Mouse (Mus musculus) liver, embryonic 15.5 days (tissue): Measurements from ENCODE around the gene Tmc5. TPM values are rescaled to one million over a fixed set of nuclear protein-coding genes. Genes with fewer than 3 reads are reported as not detected.

Experiments used
- ATAC-seq: fragments of 200-750 bp; cut with Nextera tagmentation; 2 replicates; pipeline ENCODE4 v1.8.0; 2017; ENCODE audit warnings: moderate number of reproducible peaks, mild to moderate bottlenecking, moderate library complexity; ENCODE audit not compliant: insufficient read depth
- H3K27ac ChIP-seq: fragments of 300-500 bp; sonication (generic); replicated peaks from 2 replicates; pipeline ENCODE4 v1.5.1; 2015; ENCODE audit warnings: mild to moderate bottlenecking, inconsistent platforms
- H3K27me3 ChIP-seq: fragments of 300-500 bp; sonication (generic); 2 replicates; pipeline ENCODE4 v1.6.1; 2015; ENCODE audit warnings: mild to moderate bottlenecking, inconsistent platforms
- H3K36me3 ChIP-seq: fragments of 300-500 bp; sonication (generic); replicated peaks from 2 replicates; pipeline ENCODE4 v1.6.1; 2015; ENCODE audit warnings: moderate library complexity, mild to moderate bottlenecking, inconsistent platforms
- H3K4me1 ChIP-seq: fragments of 300-500 bp; sonication (generic); replicated peaks from 2 replicates; pipeline ENCODE4 v1.6.1; 2015; ENCODE audit warnings: inconsistent platforms
- H3K4me2 ChIP-seq: fragments of 300-500 bp; sonication (generic); 2 replicates; pipeline ENCODE4 v1.6.1; 2015; ENCODE audit warnings: moderate library complexity, mild to moderate bottlenecking, inconsistent platforms
- H3K4me3 ChIP-seq: fragments of 300-500 bp; sonication (generic); replicated peaks from 2 replicates; pipeline ENCODE4 v1.5.1; 2015; ENCODE audit warnings: mild to moderate bottlenecking, inconsistent platforms
- H3K9ac ChIP-seq: fragments of 300-500 bp; sonication (generic); 2 replicates; pipeline ENCODE4 v1.6.1; 2015; ENCODE audit warnings: moderate library complexity, mild to moderate bottlenecking, inconsistent platforms
- H3K9me3 ChIP-seq: fragments of 300-500 bp; sonication (generic); replicated peaks from 2 replicates; pipeline ENCODE4 v1.6.1; 2016; ENCODE audit warnings: inconsistent platforms
- WGBS: fragments of 180-500 bp; shearing (Covaris S2); methylation state at CpG from one replicate; pipeline ENCODE4 v1.1.7; 2015; ENCODE audit warnings: mixed read lengths; ENCODE audit not compliant: insufficient replicate concordance; 5-methylcytosine and 5-hydroxymethylcytosine counted together
- polyA plus RNA-seq: library from polyadenylated mRNA; unstranded; fragments of >200 nt; fragmentation: Nextera tagmentation; extraction: Ambion mirVana; gene quantifications from 2 replicates; pipeline ENCODE4 v1.2.1, GENCODE M21; 2015

The Tmc5 gene
- polyA plus RNA-seq, 1 experiment from 2014 or later = 0.03 TPM

GRCm38 (mm10) chr7:118646237-118646636 is 49.1 kb downstream of the Tmc5 start:
- Histone ChIP-seq H3K27me3 (no peaks in the 10 kb centered on the region), H3K36me3 (no peaks in the 10 kb centered on the region), H3K9me3 (no peaks in the 10 kb centered on the region), H3K4me2 (no peak overlapping the region), H3K4me1 (no peaks in the 10 kb centered on the region), H3K27ac (no peak overlapping the region), H3K9ac (no peak overlapping the region), H3K4me3 (no peak overlapping the region)
- ATAC-seq = no peak
- 72% methylated on average over 1 of the region's 1 CpGs for WGBS

- 73% methylated on average over 7 of the region's 7 CpGs for WGBS
- Histone ChIP-seq H3K4me3 (no peak overlapping the region), H3K36me3 (no peaks in the 10 kb centered on the region), H3K9me3 (no peaks in the 10 kb centered on the region), H3K4me2 (no peak overlapping the region), H3K27ac (no peak overlapping the region), H3K27me3 (no peaks in the 10 kb centered on the region), H3K9ac (no peak overlapping the region), H3K4me1 (no peaks in the 10 kb centered on the region)
- no peak for ATAC-seq
These were observed 52.2 kb downstream of the Tmc5 start for GRCm38 (mm10) chr7:118649328-118649727.

DNA sequence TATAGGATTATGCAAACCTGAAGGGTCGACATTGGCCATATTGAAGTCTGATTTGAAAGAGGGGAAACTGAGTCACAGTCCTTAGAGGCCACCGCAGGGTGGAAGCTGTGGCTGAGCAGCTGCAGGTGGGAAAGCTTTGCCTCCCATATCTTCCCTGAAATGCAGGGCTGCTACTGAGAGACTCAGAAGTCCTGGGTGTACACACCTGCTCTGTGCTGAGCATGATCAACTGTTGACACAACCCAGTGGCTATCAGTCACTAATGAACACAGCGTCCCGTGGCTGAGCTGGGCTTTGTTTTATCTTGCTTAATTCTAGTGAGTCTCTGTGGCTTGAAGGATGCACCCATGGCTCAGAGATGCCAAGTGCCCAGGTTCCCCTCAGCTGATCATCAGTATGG is 53.0 kb downstream of the Tmc5 start:
- WGBS = 62% methylated on average over 4 of the region's 4 CpGs
- no peaks in the 10 kb centered on the region for H3K36me3 ChIP-seq
- no peak overlapping the region for H3K27ac ChIP-seq
- H3K4me2 ChIP-seq = no peak overlapping the region
- H3K9ac ChIP-seq = no peak overlapping the region
- no peak for ATAC-seq
- no peaks in the 10 kb centered on the region for H3K9me3 ChIP-seq
- H3K27me3 ChIP-seq = no peaks in the 10 kb centered on the region
- no peak overlapping the region for H3K4me3 ChIP-seq
- H3K4me1 ChIP-seq = no peaks in the 10 kb centered on the region

DNA sequence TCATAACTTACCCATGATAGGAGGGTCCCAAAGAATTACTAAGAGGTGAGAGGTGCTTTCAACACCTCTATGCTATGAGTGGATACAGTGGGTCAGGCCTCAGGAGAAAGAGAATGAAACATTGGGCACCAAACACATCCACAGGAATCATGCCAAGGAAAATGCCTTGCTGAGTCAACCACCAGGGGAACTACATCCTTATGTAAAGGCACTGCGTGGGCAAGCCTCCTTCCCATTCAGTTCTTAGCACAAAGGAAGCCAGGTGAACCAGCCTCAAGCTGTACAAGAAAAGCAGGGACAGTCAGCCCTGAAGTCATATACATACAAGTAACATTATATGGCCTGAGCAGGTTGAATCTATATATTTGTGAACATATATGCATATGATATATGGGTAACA is 53.8 kb downstream of the Tmc5 start:
- ATAC-seq = no peak
- no peak overlapping the region for H3K4me2 ChIP-seq
- no peaks in the 10 kb centered on the region for H3K36me3 ChIP-seq
- no peaks in the 10 kb centered on the region for H3K4me1 ChIP-seq
- H3K9me3 ChIP-seq = no peaks in the 10 kb centered on the region
- H3K27me3 ChIP-seq = no peaks in the 10 kb centered on the region
- H3K27ac ChIP-seq = no peak overlapping the region
- H3K4me3 ChIP-seq = no peak overlapping the region
- no peak overlapping the region for H3K9ac ChIP-seq
- WGBS = 55% methylated on average over 1 of the region's 1 CpGs

DNA sequence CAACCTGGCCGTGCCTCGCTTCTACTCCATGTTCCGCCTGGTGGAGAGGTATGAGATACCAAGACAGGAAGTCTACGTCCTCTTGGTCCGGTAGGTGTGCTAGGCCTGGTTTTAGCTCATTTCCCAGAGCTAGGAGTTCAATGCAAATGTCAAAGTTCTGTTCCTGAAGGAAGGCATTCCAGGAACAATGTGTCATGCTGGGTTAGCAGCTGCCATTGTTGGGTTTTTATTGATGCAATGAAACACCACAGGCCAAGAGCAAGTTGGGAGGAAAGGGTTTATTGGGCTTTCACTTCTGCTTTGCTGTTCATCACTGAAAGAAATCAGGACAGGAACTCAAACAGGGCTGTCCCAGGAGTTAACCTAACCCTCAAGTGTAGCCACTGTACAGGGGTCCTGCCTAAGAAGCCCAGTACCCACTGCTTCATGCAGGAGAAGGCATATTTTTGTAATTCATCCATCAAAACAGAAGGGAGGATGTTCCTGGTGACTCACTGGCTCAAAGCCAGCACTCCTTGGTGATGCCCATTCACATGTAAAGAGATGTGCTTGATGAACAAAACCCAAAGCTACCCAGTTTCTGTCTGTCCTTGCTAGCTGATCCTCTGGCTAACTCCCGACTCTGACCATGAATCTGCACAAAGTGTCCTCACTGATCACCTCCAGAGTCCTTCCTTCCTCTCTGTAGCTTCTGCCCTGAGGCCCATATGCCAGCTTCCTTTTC is 55.6 kb downstream of the Tmc5 start:
- Histone ChIP-seq H3K27me3 (no peaks in the 10 kb centered on the region), H3K4me2 (no peak overlapping the region), H3K4me1 (no peaks in the 10 kb centered on the region), H3K9me3 (no peaks in the 10 kb centered on the region), H3K4me3 (no peak overlapping the region), H3K36me3 (no peaks in the 10 kb centered on the region), H3K27ac (no peak overlapping the region), H3K9ac (no peak overlapping the region)
- no peak for ATAC-seq
- WGBS = 56% methylated on average over 6 of the region's 6 CpGs

- Histone ChIP-seq H3K9me3 (no peaks in the 10 kb centered on the region), H3K36me3 (no peaks in the 10 kb centered on the region), H3K27me3 (no peaks in the 10 kb centered on the region), H3K4me2 (no peak overlapping the region), H3K9ac (no peak overlapping the region), H3K4me3 (no peak overlapping the region), H3K27ac (no peak overlapping the region), H3K4me1 (no peaks in the 10 kb centered on the region)
- 43% methylated on average over 6 of the region's 6 CpGs for WGBS
- ATAC-seq = no peak
These were observed 59.6 kb downstream of the Tmc5 start for GRCm38 (mm10) chr7:118656730-118657129.

- 65% methylated on average over 2 of the region's 2 CpGs for WGBS
These were observed 70.7 kb downstream of the Tmc5 start for GRCm38 (mm10) chr7:118667773-118668172.

DNA sequence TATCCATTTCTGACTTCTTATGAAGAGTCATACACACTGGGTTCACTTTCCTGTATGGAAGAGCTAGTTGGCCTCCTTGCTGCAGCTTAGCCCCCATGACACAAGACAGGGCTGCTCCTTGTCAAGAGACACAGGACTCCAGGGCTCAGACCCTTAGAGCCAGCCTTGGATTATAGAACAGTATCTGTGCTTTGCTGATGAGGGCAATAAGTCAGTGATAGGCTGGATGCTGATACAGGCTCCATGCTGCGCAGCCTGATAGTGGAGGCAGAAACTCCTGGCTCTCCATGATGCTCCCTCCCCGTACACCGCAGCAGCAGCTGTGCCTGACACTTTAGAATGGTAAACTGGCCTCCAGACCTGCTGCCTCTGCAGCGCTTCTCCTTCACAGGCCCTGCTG is 73.0 kb downstream of the Tmc5 start:
- no peak overlapping the region for H3K27ac ChIP-seq
- H3K9me3 ChIP-seq = no peaks in the 10 kb centered on the region
- H3K4me1 ChIP-seq = no peaks in the 10 kb centered on the region
- no peak overlapping the region for H3K9ac ChIP-seq
- H3K4me3 ChIP-seq = no peak overlapping the region
- WGBS = 47% methylated on average over 4 of the region's 4 CpGs
- no peaks in the 10 kb centered on the region for H3K36me3 ChIP-seq
- no peaks in the 10 kb centered on the region for H3K27me3 ChIP-seq
- peak; percentile 34; the same call in 1 of the 2 replicates for ATAC-seq
- H3K4me2 ChIP-seq = no peak overlapping the region

More at GRCm38 (mm10) chr7:118667773-118668172, 70.7 kb downstream of the Tmc5 start:
- ATAC-seq = no peak
- Histone ChIP-seq H3K4me2 (no peak overlapping the region), H3K9me3 (no peaks in the 10 kb centered on the region), H3K27ac (no peak overlapping the region), H3K4me1 (no peaks in the 10 kb centered on the region), H3K4me3 (no peak overlapping the region), H3K9ac (no peak overlapping the region), H3K36me3 (no peaks in the 10 kb centered on the region), H3K27me3 (no peaks in the 10 kb centered on the region)

DNA sequence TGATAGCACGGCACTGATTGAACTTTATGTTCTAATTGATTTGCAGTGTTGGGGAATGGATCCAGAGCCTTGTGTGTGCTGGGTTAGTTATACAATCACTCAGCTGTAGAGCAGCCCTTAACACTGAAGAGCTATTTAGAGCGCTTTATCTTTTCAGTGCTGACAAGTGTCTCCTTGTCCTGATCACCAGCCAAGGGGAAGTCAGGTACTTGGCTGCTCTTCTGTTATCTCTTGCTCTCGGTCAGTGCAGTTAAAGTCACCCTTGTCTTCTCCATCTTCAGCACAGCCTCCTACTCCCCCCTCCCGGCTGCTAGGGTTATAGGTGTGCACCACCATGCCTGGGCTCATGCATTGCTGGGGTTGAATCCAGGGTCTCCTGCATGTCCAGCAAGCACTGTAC is 79.7 kb downstream of the Tmc5 start:
- no peaks in the 10 kb centered on the region for H3K9me3 ChIP-seq
- H3K9ac ChIP-seq = no peak overlapping the region
- ATAC-seq = no peak
- no peaks in the 10 kb centered on the region for H3K36me3 ChIP-seq
- 54% methylated on average over 4 of the region's 4 CpGs for WGBS
- H3K27me3 ChIP-seq = no peaks in the 10 kb centered on the region
- no peak overlapping the region for H3K4me2 ChIP-seq
- H3K27ac ChIP-seq = no peak overlapping the region
- H3K4me3 ChIP-seq = no peak overlapping the region
- no peaks in the 10 kb centered on the region for H3K4me1 ChIP-seq

- WGBS = 26% methylated on average over 5 of the region's 5 CpGs
- Histone ChIP-seq H3K9me3 (no peaks in the 10 kb centered on the region), H3K4me2 (no peak overlapping the region), H3K27me3 (no peaks in the 10 kb centered on the region), H3K27ac (no peak overlapping the region), H3K4me1 (no peaks in the 10 kb centered on the region), H3K9ac (no peak overlapping the region), H3K36me3 (peaks cover 60% of the 10 kb centered on the region), H3K4me3 (no peak overlapping the region)
- no peak for ATAC-seq
These were observed 91.1 kb downstream of the Tmc5 start for GRCm38 (mm10) chr7:118688199-118688598.

DNA sequence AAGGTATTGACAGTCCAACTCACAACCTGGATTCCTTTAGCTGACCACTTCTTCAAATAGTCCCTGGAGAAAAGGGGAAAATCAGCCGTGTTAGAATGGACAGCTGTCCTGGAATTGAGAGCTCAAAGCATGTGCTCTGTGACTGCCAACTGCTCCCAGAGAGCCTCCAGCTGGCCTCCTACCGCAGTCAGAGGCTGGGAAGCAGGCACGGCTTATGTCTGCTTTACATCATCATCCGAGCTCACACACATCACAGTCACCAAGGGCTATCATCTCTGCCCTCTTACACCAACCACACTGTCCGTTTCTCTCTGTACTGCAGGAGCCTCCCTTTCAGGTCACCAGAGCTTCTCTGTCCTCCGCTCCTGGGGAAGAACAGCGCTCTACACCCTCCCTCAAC is 92.0 kb downstream of the Tmc5 start:
- ATAC-seq = no peak
- Histone ChIP-seq H3K4me2 (no peak overlapping the region), H3K27me3 (no peaks in the 10 kb centered on the region), H3K4me3 (no peak overlapping the region), H3K9me3 (no peaks in the 10 kb centered on the region), H3K27ac (no peak overlapping the region), H3K4me1 (no peaks in the 10 kb centered on the region), H3K36me3 (peaks cover 67% of the 10 kb centered on the region), H3K9ac (no peak overlapping the region)
- WGBS = 84% methylated on average over 7 of the region's 7 CpGs

GRCm38 (mm10) chr7:118691287-118691686 is 94.2 kb downstream of the Tmc5 start:
- Histone ChIP-seq H3K4me2 (no peak overlapping the region), H3K9me3 (no peaks in the 10 kb centered on the region)
- WGBS = 76% methylated on average over 2 of the region's 2 CpGs

More at GRCm38 (mm10) chr7:118691287-118691686, 94.2 kb downstream of the Tmc5 start:
- Histone ChIP-seq H3K27me3 (no peaks in the 10 kb centered on the region), H3K4me1 (no peaks in the 10 kb centered on the region), H3K27ac (no peak overlapping the region), H3K36me3 (peaks cover 88% of the 10 kb centered on the region), H3K9ac (no peak overlapping the region), H3K4me3 (no peak overlapping the region)
- ATAC-seq = no peak
